Mouse (Mus musculus): Measurements from ENCODE around the gene Gbx1. TPM values are rescaled to one million over a fixed set of nuclear protein-coding genes. Genes with fewer than 3 reads are reported as not detected.

Gene Gbx1
- polyA plus RNA-seq, 1 experiment from 2014 or later, result 0.05 TPM

DNA sequence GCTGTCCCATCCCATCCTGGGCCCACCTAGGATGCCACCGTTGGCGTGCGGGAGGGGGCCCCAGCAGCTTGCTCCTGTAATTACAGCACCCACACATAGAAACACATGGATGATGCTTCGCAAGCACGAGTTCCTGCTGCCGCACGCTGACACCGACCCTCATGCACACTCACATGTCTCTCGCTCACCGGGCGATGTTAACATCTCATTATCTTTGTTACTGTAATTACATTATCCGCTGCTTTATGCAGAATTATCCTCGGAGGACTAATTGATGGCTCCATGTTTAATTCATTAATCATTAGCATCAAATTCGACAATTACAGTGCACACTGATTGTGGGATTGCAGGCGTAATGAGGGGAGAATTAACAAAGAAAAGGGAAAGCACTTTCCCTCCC, 32.0 kb downstream of the Gbx1 start:
- WGBS, result 91% methylated on average over 15 of the region's 15 CpGs

DNA sequence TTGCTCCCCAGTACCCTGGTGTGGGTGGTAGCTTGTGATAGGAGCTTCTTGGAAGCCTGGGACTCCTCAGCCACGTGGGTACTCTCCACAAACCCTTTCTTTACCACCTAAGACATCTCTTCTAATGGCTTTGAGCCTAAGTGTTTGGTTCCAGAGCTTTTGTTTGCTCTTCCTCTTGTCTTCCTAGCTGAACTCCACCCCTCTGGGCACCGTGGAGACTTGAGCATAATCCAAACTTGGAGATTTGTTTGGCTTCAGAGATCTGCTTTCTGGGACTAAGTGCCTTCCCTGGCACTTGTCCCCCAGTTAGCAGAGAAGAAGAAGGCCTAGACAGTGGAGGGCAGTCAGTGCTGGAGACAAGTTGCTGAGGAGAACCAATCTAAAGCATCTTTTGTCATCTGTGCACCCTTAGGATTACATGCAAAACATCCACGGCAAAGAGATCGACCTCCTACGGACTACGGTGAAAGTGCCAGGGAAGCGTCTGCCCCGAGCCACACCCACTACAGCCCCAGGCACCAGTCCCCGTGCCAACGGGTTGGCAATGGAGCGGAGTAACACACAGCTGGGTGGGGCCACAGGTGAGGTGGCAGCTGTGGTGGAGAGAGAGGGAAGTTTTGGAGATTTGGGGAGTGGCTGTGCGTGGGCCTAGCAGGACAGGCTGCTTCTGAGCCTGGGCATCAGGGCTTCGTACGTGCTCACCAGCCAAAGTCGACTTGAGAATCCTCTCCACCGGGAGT, 34.3 kb downstream of the Gbx1 start:
- no peaks in the 10 kb centered on the region for H3K27me3 ChIP-seq
- H3K27ac ChIP-seq, result no peak overlapping the region
- H3K4me1 ChIP-seq (replicated peaks), result peaks cover 22% of the 10 kb centered on the region
- 90% methylated on average over 16 of the region's 16 CpGs for WGBS
- H3K9me3 ChIP-seq, result no peaks in the 10 kb centered on the region
- ATAC-seq (ENCODE audit: insufficient number of reproducible peaks, insufficient read depth, low FRiP score, low TSS enrichment, low read depth), result no peak
- peaks cover 100% of the 10 kb centered on the region for H3K36me3 ChIP-seq
- H3K4me3 ChIP-seq (replicated peaks), result no peak overlapping the region
- no peak overlapping the region for H3K9ac ChIP-seq (replicated peaks)
- no peak overlapping the region for H3K4me2 ChIP-seq

More for the DNA sequence above, 32.0 kb downstream of the Gbx1 start:
- H3K4me3 ChIP-seq (replicated peaks), result no peak overlapping the region
- H3K9ac ChIP-seq (replicated peaks), result no peak overlapping the region
- no peak for ATAC-seq (ENCODE audit: insufficient number of reproducible peaks, insufficient read depth, low FRiP score, low TSS enrichment, low read depth)
- no peaks in the 10 kb centered on the region for H3K27me3 ChIP-seq
- H3K27ac ChIP-seq, result no peak overlapping the region
- peaks cover 9% of the 10 kb centered on the region for H3K4me1 ChIP-seq (replicated peaks)
- peaks cover 100% of the 10 kb centered on the region for H3K36me3 ChIP-seq
- no peak overlapping the region for H3K4me2 ChIP-seq
- no peaks in the 10 kb centered on the region for H3K9me3 ChIP-seq

DNA sequence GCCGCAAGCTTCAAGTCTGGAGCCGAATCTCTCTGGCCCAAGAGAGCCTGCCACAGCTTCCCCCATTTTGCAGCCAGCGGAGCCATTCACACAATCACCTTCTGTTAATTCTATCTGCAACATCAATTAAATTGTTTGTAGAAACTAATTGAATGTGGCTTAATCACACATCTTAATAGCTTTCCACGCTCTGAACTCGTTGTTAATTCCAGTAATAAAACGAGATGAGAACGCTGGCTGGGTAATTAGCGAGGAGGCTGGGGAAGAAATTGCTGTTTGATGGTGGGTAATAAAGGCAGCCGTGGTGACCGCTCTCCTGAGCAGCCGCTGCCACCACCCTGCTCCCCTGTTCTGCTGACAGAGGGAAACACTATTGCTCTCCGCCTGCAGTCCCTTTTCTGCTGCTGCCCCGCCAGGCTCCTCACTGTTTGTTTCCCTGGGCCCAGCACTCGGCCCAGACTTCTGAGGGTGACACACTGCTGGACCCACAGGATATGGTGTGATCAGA, 36.5 kb downstream of the Gbx1 start:
- peaks cover 92% of the 10 kb centered on the region for H3K36me3 ChIP-seq
- ATAC-seq (ENCODE audit: insufficient number of reproducible peaks, insufficient read depth, low FRiP score, low TSS enrichment, low read depth), result no peak
- no peaks in the 10 kb centered on the region for H3K27me3 ChIP-seq
- H3K27ac ChIP-seq, result peak overlapping the region; percentile 46; the same call in 1 of the 2 replicates
- no peak overlapping the region for H3K4me2 ChIP-seq
- peaks cover 32% of the 10 kb centered on the region for H3K4me1 ChIP-seq (replicated peaks)
- H3K9ac ChIP-seq (replicated peaks), result no peak overlapping the region
- no peak overlapping the region for H3K4me3 ChIP-seq (replicated peaks)
- WGBS, result 25% methylated on average over 14 of the region's 14 CpGs
- no peaks in the 10 kb centered on the region for H3K9me3 ChIP-seq

DNA sequence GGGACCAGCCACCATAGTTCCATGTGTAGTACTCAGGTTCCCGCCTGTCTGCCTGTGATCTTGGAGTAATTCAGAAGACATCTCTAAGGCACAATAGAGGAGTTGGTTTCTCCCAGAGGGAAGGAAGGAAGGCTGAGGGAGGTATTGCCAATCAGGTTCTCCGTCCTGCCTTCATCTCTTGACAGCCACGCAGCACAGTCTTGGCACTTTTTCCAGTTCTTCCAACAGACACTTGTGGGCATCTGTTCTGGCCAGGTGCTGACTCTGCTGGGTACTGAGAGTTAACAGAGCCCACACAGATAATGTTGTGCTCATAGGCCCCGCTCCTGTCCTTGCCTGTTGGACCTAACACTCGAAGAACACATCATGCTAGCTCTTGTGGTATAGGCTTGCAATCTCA, 40.3 kb downstream of the Gbx1 start:
- Histone ChIP-seq H3K27ac (no peak overlapping the region), H3K9ac (replicated peaks) (no peak overlapping the region), H3K4me2 (no peak overlapping the region), H3K27me3 (peaks cover 9% of the 10 kb centered on the region; the same call in 1 of the 2 replicates), H3K4me3 (replicated peaks) (no peak overlapping the region), H3K9me3 (no peaks in the 10 kb centered on the region), H3K36me3 (peaks cover 86% of the 10 kb centered on the region), H3K4me1 (replicated peaks) (peaks cover 66% of the 10 kb centered on the region)
- no peak for ATAC-seq (ENCODE audit: insufficient number of reproducible peaks, insufficient read depth, low FRiP score, low TSS enrichment, low read depth)
- 87% methylated on average over 5 of the region's 5 CpGs for WGBS

DNA sequence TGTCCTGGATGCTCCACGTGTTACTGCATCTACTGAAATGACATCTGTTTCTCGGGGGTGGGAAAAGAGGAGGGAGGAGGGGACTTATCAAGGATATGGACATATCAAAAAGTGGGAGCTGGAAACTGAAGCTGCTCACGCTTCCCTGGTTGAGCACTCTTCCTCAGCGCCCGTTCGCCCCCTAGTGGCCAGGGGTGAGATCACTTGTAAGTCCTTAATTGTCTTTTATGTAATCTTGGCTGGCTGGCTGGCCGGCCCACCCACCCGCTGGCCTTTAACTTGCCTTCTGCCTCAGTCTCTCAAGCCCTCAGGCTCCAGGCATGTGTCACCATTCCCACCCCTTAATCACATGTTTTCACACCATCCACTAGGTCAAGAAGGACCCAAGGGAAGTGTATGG, 40.9 kb downstream of the Gbx1 start:
- WGBS, result 7% methylated on average over 8 of the region's 8 CpGs
- ATAC-seq (ENCODE audit: insufficient number of reproducible peaks, insufficient read depth, low FRiP score, low TSS enrichment, low read depth), result no peak
- H3K4me2 ChIP-seq, result no peak overlapping the region
- H3K27me3 ChIP-seq, result peaks cover 9% of the 10 kb centered on the region; the same call in 1 of the 2 replicates
- H3K4me3 ChIP-seq (replicated peaks), result no peak overlapping the region
- H3K9me3 ChIP-seq, result no peaks in the 10 kb centered on the region
- H3K4me1 ChIP-seq (replicated peaks), result peaks cover 72% of the 10 kb centered on the region
- peaks cover 86% of the 10 kb centered on the region for H3K36me3 ChIP-seq
- no peak overlapping the region for H3K9ac ChIP-seq (replicated peaks)
- H3K27ac ChIP-seq, result no peak overlapping the region

DNA sequence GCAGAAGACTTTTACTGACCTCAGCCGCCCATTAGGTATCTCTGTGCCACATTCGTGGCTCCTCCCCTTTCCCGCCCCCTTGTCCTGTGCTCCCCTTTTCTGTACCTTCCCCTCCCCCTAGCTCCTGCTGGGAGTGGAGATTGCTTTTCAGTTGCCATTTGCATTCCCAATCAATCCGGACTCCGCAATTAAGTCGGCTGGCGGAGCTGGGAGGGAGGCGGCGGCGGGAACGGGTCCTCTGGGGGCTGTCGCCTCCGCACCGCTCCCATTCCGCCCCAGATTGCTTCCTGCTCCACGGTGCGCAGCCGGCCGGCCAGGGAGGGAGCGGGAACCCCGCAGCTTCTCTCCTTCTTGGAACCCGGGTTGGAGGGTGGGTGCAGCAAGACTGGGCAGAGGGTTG, 42.0 kb downstream of the Gbx1 start:
- peak overlapping the region; percentile 23 for H3K4me3 ChIP-seq (replicated peaks)
- WGBS, result 11% methylated on average over 22 of the region's 22 CpGs
- peak overlapping the region; percentile 56 for H3K27ac ChIP-seq
- peaks cover 86% of the 10 kb centered on the region for H3K36me3 ChIP-seq
- H3K9me3 ChIP-seq, result no peaks in the 10 kb centered on the region
- H3K9ac ChIP-seq (replicated peaks), result peak overlapping the region; percentile 45; the same call in 1 of the 2 replicates
- H3K27me3 ChIP-seq, result peaks cover 9% of the 10 kb centered on the region; the same call in 1 of the 2 replicates
- no peak for ATAC-seq (ENCODE audit: insufficient number of reproducible peaks, insufficient read depth, low FRiP score, low TSS enrichment, low read depth)
- H3K4me1 ChIP-seq (replicated peaks), result peaks cover 65% of the 10 kb centered on the region
- H3K4me2 ChIP-seq, result peak overlapping the region; percentile 52

DNA sequence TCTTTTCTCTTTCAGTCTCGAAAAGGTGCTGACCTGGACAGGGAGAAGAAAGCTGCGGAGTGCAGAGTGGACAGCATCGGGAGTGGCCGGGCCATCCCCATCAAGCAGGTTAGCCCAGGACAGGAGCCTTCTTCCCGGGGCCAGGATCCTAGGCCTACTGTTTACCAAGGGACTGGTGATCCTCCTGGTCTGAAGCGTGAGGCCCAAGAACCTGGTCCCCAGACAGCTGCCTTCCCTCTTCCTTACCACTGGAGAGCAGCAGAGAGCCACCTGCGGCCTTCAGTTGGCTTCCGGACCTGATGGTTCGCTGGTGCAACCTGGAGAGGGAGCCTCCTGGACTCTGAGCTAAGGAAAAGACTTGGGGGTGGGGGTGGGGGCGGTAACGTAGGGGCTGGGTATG, 43.7 kb downstream of the Gbx1 start:
- peak; percentile 12; the same call in 1 of the 2 replicates for ATAC-seq (ENCODE audit: insufficient number of reproducible peaks, insufficient read depth, low FRiP score, low TSS enrichment, low read depth)
- Histone ChIP-seq H3K4me3 (replicated peaks) (no peak overlapping the region), H3K4me2 (no peak overlapping the region), H3K27ac (peak overlapping the region; percentile 50; the same call in 1 of the 2 replicates), H3K27me3 (peaks cover 9% of the 10 kb centered on the region; the same call in 1 of the 2 replicates), H3K9me3 (no peaks in the 10 kb centered on the region), H3K9ac (replicated peaks) (no peak overlapping the region), H3K36me3 (peaks cover 86% of the 10 kb centered on the region), H3K4me1 (replicated peaks) (peaks cover 53% of the 10 kb centered on the region)
- 22% methylated on average over 11 of the region's 11 CpGs for WGBS

DNA sequence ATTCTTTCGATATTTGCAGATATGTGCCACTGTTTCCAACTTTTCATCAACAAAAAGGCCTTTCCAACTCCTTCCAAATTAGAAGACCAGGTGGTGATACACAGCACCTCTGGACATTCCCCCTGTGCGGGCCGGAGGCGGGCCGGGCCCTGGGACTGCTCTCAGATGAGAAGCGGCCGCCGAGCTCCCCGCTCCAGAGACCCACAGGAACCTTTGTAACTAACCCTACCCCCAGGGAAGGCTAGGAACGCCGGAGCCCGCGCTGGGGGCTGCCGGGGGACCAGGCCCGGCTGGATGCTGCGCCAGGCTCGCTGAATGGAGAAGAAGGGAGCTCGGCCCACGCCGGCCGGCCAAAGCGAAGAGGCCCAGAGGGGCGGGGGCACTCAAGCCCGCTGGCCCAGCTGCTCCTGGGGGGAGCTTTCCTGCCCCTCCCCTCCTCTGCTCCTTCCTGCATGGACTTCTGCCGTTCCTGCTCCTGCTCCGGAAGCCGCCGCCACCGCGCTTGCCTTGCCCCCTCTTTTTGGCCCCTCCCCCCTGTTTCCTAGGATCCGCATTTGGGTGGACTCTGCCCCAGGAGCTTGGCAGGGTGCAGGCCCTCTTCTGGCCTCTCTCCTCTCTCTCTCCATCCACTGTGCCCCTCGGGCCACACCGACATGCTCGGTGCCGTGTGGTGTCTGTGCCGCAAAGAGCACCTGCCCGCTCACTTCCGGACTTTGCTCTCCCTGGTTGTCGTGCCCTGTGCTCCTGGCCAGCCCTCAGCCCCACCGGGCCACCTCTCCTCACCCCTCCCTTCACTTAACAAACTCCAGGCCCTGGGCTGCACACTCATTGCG, 44.5 kb downstream of the Gbx1 start:
- Histone ChIP-seq H3K4me2 (0 out of 2 replicates have a peak overlapping the region, but pooled peaks have one; percentile 4), H3K9ac (replicated peaks) (no peak overlapping the region; the same call in 1 of the 2 replicates), H3K9me3 (no peaks in the 10 kb centered on the region), H3K4me1 (replicated peaks) (peaks cover 53% of the 10 kb centered on the region), H3K27ac (peak overlapping the region; percentile 50), H3K4me3 (replicated peaks) (no peak overlapping the region), H3K36me3 (peaks cover 86% of the 10 kb centered on the region), H3K27me3 (peaks cover 9% of the 10 kb centered on the region; the same call in 1 of the 2 replicates)
- 47% methylated on average over 41 of the region's 41 CpGs for WGBS
- ATAC-seq (ENCODE audit: insufficient number of reproducible peaks, insufficient read depth, low FRiP score, low TSS enrichment, low read depth), result no peak

DNA sequence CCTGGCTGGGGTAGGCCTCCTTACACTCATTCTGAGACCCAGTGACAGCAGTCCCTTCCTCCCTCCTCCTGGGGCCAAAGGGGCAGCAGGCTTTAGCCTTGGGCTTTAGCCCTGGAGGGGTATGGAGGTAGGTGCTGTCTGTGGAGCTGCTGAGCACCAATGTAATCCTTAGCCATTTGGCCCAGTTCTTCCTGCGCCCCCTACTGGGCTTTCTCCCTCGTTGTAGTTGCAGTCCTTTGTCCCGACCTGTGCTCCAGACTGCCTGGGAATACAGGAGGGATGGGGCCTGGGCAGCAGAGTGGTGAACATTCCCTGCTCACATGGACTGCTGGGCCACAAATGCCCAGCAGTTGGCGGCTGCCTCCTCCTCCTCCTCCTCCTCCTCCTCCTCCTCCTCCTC, 45.4 kb downstream of the Gbx1 start:
- H3K4me2 ChIP-seq, result no peak overlapping the region
- H3K27ac ChIP-seq, result no peak overlapping the region
- no peak overlapping the region for H3K4me3 ChIP-seq (replicated peaks)
- peak; percentile 56 for ATAC-seq (ENCODE audit: insufficient number of reproducible peaks, insufficient read depth, low FRiP score, low TSS enrichment, low read depth)
- WGBS, result 3% methylated on average over 3 of the region's 4 CpGs
- H3K27me3 ChIP-seq, result peaks cover 9% of the 10 kb centered on the region; the same call in 1 of the 2 replicates
- peaks cover 53% of the 10 kb centered on the region for H3K4me1 ChIP-seq (replicated peaks)
- H3K9ac ChIP-seq (replicated peaks), result no peak overlapping the region
- no peaks in the 10 kb centered on the region for H3K9me3 ChIP-seq
- H3K36me3 ChIP-seq, result peaks cover 86% of the 10 kb centered on the region

DNA sequence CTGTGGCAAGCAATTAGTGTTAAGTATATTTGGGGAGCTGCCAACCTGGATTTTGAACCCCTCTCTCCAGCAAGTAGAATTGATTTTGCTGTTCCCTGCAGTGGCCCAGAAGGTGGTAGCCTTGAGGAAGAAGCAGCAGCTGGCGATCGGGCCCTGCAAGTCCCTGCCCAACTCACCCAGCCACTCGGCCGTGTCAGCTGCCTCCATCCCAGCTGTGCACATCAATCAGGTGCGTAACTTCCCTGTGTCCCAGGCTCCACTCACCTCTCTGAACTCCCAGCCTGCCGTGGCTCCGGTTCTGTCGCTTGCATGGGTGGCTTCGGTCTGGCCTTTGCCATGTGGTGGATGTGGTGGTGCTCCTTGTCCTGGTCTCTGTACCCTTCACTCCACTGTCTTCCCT, 49.1 kb downstream of the Gbx1 start:
- H3K4me1 ChIP-seq (replicated peaks), result peaks cover 49% of the 10 kb centered on the region

More for the DNA sequence above, 49.1 kb downstream of the Gbx1 start:
- no peak overlapping the region for H3K4me3 ChIP-seq (replicated peaks)
- 90% methylated on average over 9 of the region's 9 CpGs for WGBS
- ATAC-seq (ENCODE audit: insufficient number of reproducible peaks, insufficient read depth, low FRiP score, low TSS enrichment, low read depth), result no peak
- H3K27me3 ChIP-seq, result peaks cover 28% of the 10 kb centered on the region
- H3K9ac ChIP-seq (replicated peaks), result no peak overlapping the region
- no peak overlapping the region for H3K27ac ChIP-seq
- peaks cover 76% of the 10 kb centered on the region for H3K36me3 ChIP-seq
- H3K9me3 ChIP-seq, result no peaks in the 10 kb centered on the region
- H3K4me2 ChIP-seq, result no peak overlapping the region

Data from limb, embryonic 12.5 days (tissue).